Mouse (Mus musculus) testis, adult 2 months (tissue): ENCODE results near the gene Col27a1. TPM values are rescaled to one million over a fixed set of nuclear protein-coding genes. Genes with fewer than 3 reads are reported as not detected.

ENCODE experiments used
- H3K27ac ChIP-seq: fragments of 200-500 bp; 2 replicates; pipeline ENCODE4 v1.5.1; 2012; ENCODE audit warnings: low read depth, low read length; ENCODE audit not compliant: control insufficient read depth, insufficient read depth
- H3K27me3 ChIP-seq: fragments of 200-500 bp; 2 replicates; pipeline ENCODE4 v1.6.1; 2012; ENCODE audit warnings: mild to moderate bottlenecking, low read length, moderate library complexity; ENCODE audit not compliant: control insufficient read depth, insufficient read depth
- H3K36me3 ChIP-seq: fragments of 200-500 bp; 2 replicates; pipeline ENCODE4 v1.6.1; 2012; ENCODE audit warnings: mild to moderate bottlenecking, low read length; ENCODE audit not compliant: control insufficient read depth, insufficient read depth
- H3K4me1 ChIP-seq: fragments of 200-500 bp; 2 replicates; pipeline ENCODE4 v1.6.1; 2012; ENCODE audit warnings: low read length; ENCODE audit not compliant: control insufficient read depth, insufficient read depth
- H3K4me3 ChIP-seq: fragments of 200-500 bp; 2 replicates; pipeline ENCODE4 v1.5.1; 2012; ENCODE audit warnings: low read depth, mild to moderate bottlenecking, low read length, moderate library complexity, mixed read lengths; ENCODE audit not compliant: control insufficient read depth
- CTCF ChIP-seq: fragments of 200-500 bp; IDR thresholded peaks from 2 replicates; pipeline ENCODE4 v1.5.1; 2012; ENCODE audit warnings: low read depth, mild to moderate bottlenecking, inconsistent platforms, low read length, moderate library complexity; ENCODE audit not compliant: control insufficient read depth, insufficient read depth, insufficient replicate concordance
- POLR2A ChIP-seq: fragments of 200-500 bp; IDR thresholded peaks from 2 replicates; pipeline ENCODE4 v1.6.1; 2012; ENCODE audit warnings: low read depth, mild to moderate bottlenecking, inconsistent platforms, low read length, moderate library complexity; ENCODE audit not compliant: control insufficient read depth
- polyA plus RNA-seq: library from polyadenylated mRNA; depleted of rRNA; stranded (reverse); fragments of >200 nt; gene quantifications from 2 replicates; pipeline ENCODE4 v1.2.3, GENCODE M21; 2012

Gene Col27a1
- polyA plus RNA-seq, 1 experiment: 15.3 TPM

- no peaks in the 10 kb centered on the region for H3K4me1 ChIP-seq
- H3K4me3 ChIP-seq: no peak overlapping the region
- H3K36me3 ChIP-seq: no peaks in the 10 kb centered on the region
- H3K27ac ChIP-seq: no peak overlapping the region
- H3K27me3 ChIP-seq: no peaks in the 10 kb centered on the region
- TF ChIP-seq POLR2A: no peak
- TF ChIP-seq CTCF: no peak
Measured at GRCm38 (mm10) chr4:63234852-63235251, 21.0 kb downstream of the Col27a1 start.

GRCm38 (mm10) chr4:63236235-63236634 is 22.4 kb downstream of the Col27a1 start:
- no peaks in the 10 kb centered on the region for H3K36me3 ChIP-seq
- no peak overlapping the region for H3K4me3 ChIP-seq
- no peak for TF ChIP-seq CTCF
- no peak for TF ChIP-seq POLR2A
- H3K27ac ChIP-seq: no peak overlapping the region
- no peaks in the 10 kb centered on the region for H3K4me1 ChIP-seq
- no peaks in the 10 kb centered on the region for H3K27me3 ChIP-seq

- H3K27me3 ChIP-seq: no peaks in the 10 kb centered on the region
- H3K4me1 ChIP-seq: no peaks in the 10 kb centered on the region
- H3K27ac ChIP-seq: no peak overlapping the region
- no peak overlapping the region for H3K4me3 ChIP-seq
- TF ChIP-seq POLR2A (no peak), CTCF (no peak)
- H3K36me3 ChIP-seq: no peaks in the 10 kb centered on the region
Measured at GRCm38 (mm10) chr4:63237225-63237624, 23.4 kb downstream of the Col27a1 start.

GRCm38 (mm10) chr4:63238141-63238540 is 24.3 kb downstream of the Col27a1 start:
- Histone ChIP-seq H3K27me3 (no peaks in the 10 kb centered on the region), H3K36me3 (no peaks in the 10 kb centered on the region), H3K27ac (no peak overlapping the region), H3K4me1 (no peaks in the 10 kb centered on the region), H3K4me3 (no peak overlapping the region)
- TF ChIP-seq CTCF (no peak), POLR2A (no peak)

GRCm38 (mm10) chr4:63238722-63239121 is 24.9 kb downstream of the Col27a1 start:
- Histone ChIP-seq H3K4me3 (no peak overlapping the region), H3K27ac (no peak overlapping the region), H3K27me3 (no peaks in the 10 kb centered on the region), H3K36me3 (no peaks in the 10 kb centered on the region), H3K4me1 (no peaks in the 10 kb centered on the region)
- no peak for TF ChIP-seq POLR2A
- no peak for TF ChIP-seq CTCF

GRCm38 (mm10) chr4:63241031-63241430 is 27.2 kb downstream of the Col27a1 start:
- H3K4me1 ChIP-seq: no peaks in the 10 kb centered on the region
- no peaks in the 10 kb centered on the region for H3K27me3 ChIP-seq
- H3K4me3 ChIP-seq: no peak overlapping the region
- TF ChIP-seq CTCF: no peak
- no peak for TF ChIP-seq POLR2A
- H3K27ac ChIP-seq: no peak overlapping the region
- no peaks in the 10 kb centered on the region for H3K36me3 ChIP-seq

- TF ChIP-seq POLR2A (no peak), CTCF (no peak)
- no peaks in the 10 kb centered on the region for H3K27me3 ChIP-seq
- no peak overlapping the region for H3K27ac ChIP-seq
- no peaks in the 10 kb centered on the region for H3K36me3 ChIP-seq
- no peaks in the 10 kb centered on the region for H3K4me1 ChIP-seq
- no peak overlapping the region for H3K4me3 ChIP-seq
Measured at GRCm38 (mm10) chr4:63247991-63248390, 34.2 kb downstream of the Col27a1 start.

- TF ChIP-seq CTCF (no peak), POLR2A (no peak)
- Histone ChIP-seq H3K4me3 (no peak overlapping the region), H3K27ac (no peak overlapping the region), H3K4me1 (no peaks in the 10 kb centered on the region), H3K27me3 (no peaks in the 10 kb centered on the region), H3K36me3 (no peaks in the 10 kb centered on the region)
Measured at GRCm38 (mm10) chr4:63248951-63249350, 35.1 kb downstream of the Col27a1 start.
